Mouse (Mus musculus) lung, postnatal 0 days (tissue): Measurements from ENCODE around the gene Zfp281.

Experiments
- CTCF ChIP-seq: IDR thresholded peaks from 2 replicates; pipeline ENCODE4 v1.5.1; 2016; ENCODE audit warnings: antibody characterized with exemption, mild to moderate bottlenecking
- EP300 ChIP-seq: IDR thresholded peaks from 2 replicates; pipeline ENCODE4 v1.6.1; 2016; ENCODE audit warnings: antibody characterized with exemption, mild to moderate bottlenecking, control low read depth

DNA sequence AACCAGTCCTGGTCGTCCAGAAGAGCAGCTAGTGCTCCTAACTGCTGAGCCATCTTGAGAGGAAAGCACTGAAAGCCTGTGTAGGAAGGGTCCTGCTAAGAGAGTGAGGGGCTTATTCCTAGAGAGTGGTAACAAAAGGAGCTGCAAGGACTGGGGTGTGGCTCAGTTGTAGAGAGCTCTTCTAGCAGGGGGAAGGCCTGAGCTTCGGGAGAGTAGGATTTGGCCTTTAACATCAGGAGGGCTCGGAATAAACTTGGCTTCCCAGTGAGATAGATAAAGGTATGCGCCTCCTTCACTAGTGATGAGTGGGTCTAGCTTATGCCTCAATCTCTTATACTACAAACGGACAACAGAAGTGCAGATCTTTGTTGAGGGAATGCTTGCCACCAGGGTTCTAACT is 26.4 kb upstream of the Zfp281 start:
- no peak for TF ChIP-seq EP300
- no peak for TF ChIP-seq CTCF
